Mouse (Mus musculus) hindbrain, embryonic 10.5 days (tissue): ENCODE results near the gene Cdk14. TPM values are rescaled to one million over a fixed set of nuclear protein-coding genes. Genes with fewer than 3 reads are reported as not detected.
A peak's percentile ranks its signal among the peaks of the same experiment; 100 is the strongest.
"Not testable (repeated sequence)": the region's sequence is repeated elsewhere in the genome, so short reads cannot be mapped to it uniquely, and the experiment has no call there.

ENCODE experiments used
- DNase-seq: peaks from one replicate; pipeline ENCODE4 v3.0.0-alpha.2; 2017; ENCODE audit warnings: low spot score
- H3K27ac ChIP-seq: fragments of 300-500 bp; sonication (generic); 2 replicates; pipeline ENCODE4 v1.5.1; 2016; ENCODE audit warnings: mild to moderate bottlenecking, moderate library complexity
- H3K27me3 ChIP-seq: fragments of 300-500 bp; sonication (generic); 2 replicates; pipeline ENCODE4 v1.6.1; 2016; ENCODE audit warnings: mild to moderate bottlenecking; ENCODE audit not compliant: poor library complexity, insufficient read depth, severe bottlenecking
- H3K36me3 ChIP-seq: fragments of 300-500 bp; sonication (generic); 2 replicates; pipeline ENCODE4 v1.6.1; 2016; ENCODE audit warnings: mild to moderate bottlenecking, moderate library complexity
- H3K4me1 ChIP-seq: fragments of 300-500 bp; sonication (generic); replicated peaks from 2 replicates; pipeline ENCODE4 v1.6.1; 2016; ENCODE audit warnings: mild to moderate bottlenecking
- H3K4me3 ChIP-seq: fragments of 300-500 bp; sonication (generic); 2 replicates; pipeline ENCODE4 v1.5.1; 2016; ENCODE audit warnings: mild to moderate bottlenecking, moderate library complexity
- H3K9me3 ChIP-seq: fragments of 300-500 bp; sonication (generic); 2 replicates; pipeline ENCODE4 v1.6.1; 2016; ENCODE audit warnings: mild to moderate bottlenecking, moderate library complexity
- WGBS: fragments of 180-500 bp; shearing (Covaris S2); methylation state at CpG from one replicate; pipeline ENCODE4 v1.1.7; 2016; 5-methylcytosine and 5-hydroxymethylcytosine counted together
- polyA plus RNA-seq: library from polyadenylated mRNA; unstranded; fragments of >200 nt; fragmentation: Nextera tagmentation; extraction: Ambion mirVana; gene quantifications from 2 replicates; pipeline ENCODE4 v1.2.1, GENCODE M21; 2016

The Cdk14 gene
- polyA plus RNA-seq, 1 experiment from 2014 or later = 19.0 TPM

DNA sequence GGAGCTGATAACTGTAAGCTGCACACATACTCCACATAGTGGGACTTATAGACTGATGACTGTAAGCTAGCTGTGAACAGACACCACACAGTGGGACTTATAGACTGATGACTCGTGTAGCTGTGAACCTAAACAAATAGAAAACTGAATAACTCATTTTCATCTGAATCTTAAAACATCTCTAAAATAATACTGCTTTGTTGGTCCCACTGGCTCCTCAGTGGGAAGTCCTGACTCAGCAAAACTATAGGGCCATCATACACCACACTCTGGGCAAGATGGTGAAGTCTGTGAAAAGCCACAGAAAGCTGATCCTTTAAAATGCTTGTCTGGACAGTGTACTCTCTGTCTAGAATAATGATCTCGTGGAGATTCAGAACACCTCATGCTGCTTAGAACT lies 464.7 kb downstream of the Cdk14 start:
- no peaks in the 10 kb centered on the region for H3K36me3 ChIP-seq
- H3K4me3 ChIP-seq = no peak overlapping the region
- H3K27ac ChIP-seq = no peak overlapping the region
- WGBS = 81% methylated on average over 2 of the region's 2 CpGs
- no peaks in the 10 kb centered on the region for H3K9me3 ChIP-seq
- peaks cover 8% of the 10 kb centered on the region for H3K4me1 ChIP-seq
- DNase-seq = no peak
- H3K27me3 ChIP-seq = no peaks in the 10 kb centered on the region

DNA sequence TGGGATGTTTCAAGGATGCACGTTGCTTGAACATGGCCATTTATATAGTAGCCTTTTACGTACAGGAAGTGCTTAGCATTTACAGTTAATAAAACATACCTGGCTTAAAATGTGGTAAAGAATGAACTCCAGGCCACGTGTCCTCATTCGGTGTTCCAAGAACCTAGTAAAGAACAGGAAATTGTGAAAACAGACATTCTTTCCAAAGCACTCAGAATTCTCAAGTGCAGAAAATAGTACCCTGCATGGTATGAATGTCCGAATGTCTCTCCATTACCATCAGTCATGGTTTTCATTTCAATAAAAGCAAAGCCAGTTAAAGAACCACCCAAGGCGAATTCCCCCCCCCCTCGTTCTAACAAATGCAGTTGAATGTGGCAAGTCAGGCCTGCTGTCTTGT lies 470.7 kb downstream of the Cdk14 start:
- DNase-seq = no peak
- Histone ChIP-seq H3K36me3 (no peaks in the 10 kb centered on the region), H3K9me3 (no peaks in the 10 kb centered on the region), H3K4me1 (peaks cover 8% of the 10 kb centered on the region; the same call in 1 of the 2 replicates), H3K27ac (no peak overlapping the region), H3K4me3 (no peak overlapping the region), H3K27me3 (no peaks in the 10 kb centered on the region)
- WGBS = 83% methylated on average over 7 of the region's 7 CpGs

DNA sequence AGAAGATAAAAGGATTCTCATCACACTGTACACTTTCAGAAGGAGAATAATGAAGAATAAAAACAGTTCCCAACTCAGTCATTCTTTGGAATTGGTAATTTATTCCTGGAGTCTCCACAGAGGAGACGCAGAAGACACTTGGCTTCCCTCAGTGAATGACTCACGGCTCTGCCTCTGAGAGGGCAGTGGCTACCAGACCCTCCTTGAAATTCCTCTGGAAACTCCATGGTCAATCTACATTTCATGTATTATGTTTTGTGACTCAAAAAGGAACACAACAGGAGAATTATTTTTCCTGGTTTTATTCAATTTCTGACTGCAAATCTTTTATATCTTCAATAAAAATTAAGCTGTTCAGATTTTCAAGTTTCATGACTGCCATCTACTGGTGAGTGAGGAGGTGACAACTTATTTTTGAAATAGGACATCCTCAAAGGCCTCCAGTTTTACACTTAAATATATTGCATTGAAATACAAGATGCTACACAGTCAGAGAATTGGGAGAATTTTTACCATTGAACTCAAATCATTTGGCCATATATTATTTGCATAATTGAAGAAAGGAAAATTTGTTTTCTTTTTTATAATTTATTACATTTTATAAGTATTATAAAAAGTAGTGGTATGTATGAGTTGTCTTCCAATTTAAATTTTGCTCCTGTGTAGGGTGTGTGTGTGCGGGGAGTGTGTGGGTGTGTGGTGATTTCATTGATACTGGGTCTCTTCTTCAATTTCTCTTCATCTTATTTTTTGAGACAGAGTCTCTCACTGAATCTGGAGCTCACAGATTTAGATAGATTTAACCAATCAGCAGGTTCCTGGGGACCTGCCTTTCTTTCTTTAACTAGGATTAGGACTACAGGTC lies 471.8 kb downstream of the Cdk14 start:
- Histone ChIP-seq H3K27me3 (no peaks in the 10 kb centered on the region), H3K4me1 (peaks cover 8% of the 10 kb centered on the region; the same call in 1 of the 2 replicates), H3K9me3 (no peaks in the 10 kb centered on the region), H3K4me3 (no peak overlapping the region), H3K36me3 (no peaks in the 10 kb centered on the region), H3K27ac (no peak overlapping the region)
- no peak for DNase-seq
- WGBS = 70% methylated on average over 3 of the region's 3 CpGs

DNA sequence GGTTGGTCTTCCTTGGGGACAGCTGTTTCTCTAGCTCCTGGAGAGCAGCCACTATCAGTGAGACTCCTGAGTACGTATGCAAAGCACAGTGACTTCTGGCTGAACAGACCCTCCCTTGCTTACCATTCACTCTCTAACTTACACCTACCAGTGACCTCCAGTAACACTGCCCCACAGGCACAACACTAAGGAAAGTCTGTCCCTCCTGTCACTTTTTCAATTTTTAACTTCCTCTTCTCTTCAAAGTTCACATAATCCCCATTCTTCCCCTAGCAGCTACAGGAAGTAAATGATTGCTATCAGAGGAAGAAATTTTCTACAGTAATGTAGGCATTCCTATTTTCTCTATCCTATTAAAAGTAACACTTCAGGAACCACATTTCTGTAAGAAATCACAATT lies 485.0 kb downstream of the Cdk14 start:
- Histone ChIP-seq H3K4me3 (no peak overlapping the region), H3K9me3 (no peaks in the 10 kb centered on the region), H3K4me1 (no peaks in the 10 kb centered on the region), H3K36me3 (no peaks in the 10 kb centered on the region), H3K27ac (no peak overlapping the region), H3K27me3 (no peaks in the 10 kb centered on the region)
- WGBS = 52% methylated on average over 1 of the region's 1 CpGs
- no peak for DNase-seq

DNA sequence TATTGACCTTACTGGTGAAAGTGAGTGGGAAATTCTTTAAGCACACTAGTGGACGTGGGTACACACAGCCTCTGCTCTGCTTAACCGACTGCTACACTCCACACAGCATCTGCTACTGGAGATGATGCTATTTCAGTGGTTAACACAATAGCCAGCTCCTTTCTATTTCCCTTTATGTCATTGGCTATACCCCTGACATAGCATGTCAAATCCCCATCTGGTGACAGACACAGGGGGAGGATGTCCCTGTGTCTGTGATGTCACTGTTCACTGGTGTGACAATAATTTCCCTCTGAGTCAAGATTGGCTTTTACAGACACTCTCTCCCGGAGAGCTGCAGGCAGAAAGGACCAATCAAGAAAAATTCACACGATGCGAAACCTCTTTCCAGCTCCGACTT lies 485.6 kb downstream of the Cdk14 start:
- Histone ChIP-seq H3K36me3 (no peaks in the 10 kb centered on the region), H3K9me3 (no peaks in the 10 kb centered on the region), H3K27me3 (no peaks in the 10 kb centered on the region), H3K27ac (no peak overlapping the region), H3K4me1 (no peaks in the 10 kb centered on the region), H3K4me3 (no peak overlapping the region)
- 85% methylated on average over 6 of the region's 6 CpGs for WGBS
- DNase-seq = no peak

DNA sequence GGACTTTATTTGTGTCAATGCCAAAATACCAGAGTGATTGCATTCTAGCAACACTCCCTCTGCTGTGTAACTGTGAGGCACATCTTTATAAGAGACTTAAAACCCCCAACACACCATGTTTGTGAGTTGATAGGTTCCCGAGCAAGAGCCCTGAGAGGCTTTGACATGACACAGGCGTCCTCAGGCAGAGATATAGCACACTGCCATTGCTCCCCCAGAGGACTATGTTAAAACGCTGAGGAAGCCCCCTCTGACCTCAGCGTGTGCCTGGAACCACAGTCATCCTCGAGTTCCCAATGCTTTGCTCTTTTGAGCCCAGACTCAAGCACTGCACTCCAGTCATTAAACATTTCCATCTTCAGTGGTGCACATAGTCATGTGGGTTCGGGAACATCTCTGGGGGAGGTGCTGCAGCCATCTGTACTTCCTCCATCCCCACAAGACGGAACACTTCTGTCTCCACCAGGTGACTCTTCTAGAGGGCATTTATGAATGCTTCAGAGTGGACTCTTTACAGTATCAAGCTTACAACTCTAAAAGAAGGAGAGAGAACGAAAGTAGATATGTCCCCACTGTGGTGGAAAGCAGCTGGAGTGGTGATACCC lies 488.5 kb downstream of the Cdk14 start:
- Histone ChIP-seq H3K27ac (no peak overlapping the region), H3K36me3 (no peaks in the 10 kb centered on the region), H3K27me3 (no peaks in the 10 kb centered on the region), H3K9me3 (no peaks in the 10 kb centered on the region), H3K4me3 (no peak overlapping the region), H3K4me1 (no peaks in the 10 kb centered on the region)
- WGBS = 80% methylated on average over 8 of the region's 8 CpGs
- DNase-seq = no peak

DNA sequence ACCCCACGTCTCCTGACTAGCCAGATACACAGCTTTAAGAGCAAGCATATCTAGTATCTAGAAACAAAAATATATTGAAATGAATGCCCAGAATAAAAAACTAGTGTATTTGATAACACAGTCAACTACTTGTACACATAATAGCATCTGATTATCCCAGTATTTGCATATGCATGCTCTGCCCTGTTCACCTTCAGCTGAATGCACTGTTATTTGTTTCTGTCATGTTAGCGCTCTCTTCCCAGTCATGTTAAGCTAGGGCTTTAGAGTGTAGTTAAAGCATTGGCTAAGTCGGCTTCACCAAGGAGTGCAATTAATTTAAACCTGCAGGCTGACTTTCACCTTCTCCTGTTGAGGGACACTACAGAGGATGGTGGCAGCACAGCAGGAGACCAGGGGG lies 490.5 kb downstream of the Cdk14 start:
- no peaks in the 10 kb centered on the region for H3K9me3 ChIP-seq
- 81% methylated on average over 3 of the region's 3 CpGs for WGBS
- no peaks in the 10 kb centered on the region for H3K36me3 ChIP-seq
- no peak overlapping the region for H3K4me3 ChIP-seq
- no peaks in the 10 kb centered on the region for H3K27me3 ChIP-seq
- no peak for DNase-seq
- H3K27ac ChIP-seq = no peak overlapping the region
- H3K4me1 ChIP-seq = no peaks in the 10 kb centered on the region

DNA sequence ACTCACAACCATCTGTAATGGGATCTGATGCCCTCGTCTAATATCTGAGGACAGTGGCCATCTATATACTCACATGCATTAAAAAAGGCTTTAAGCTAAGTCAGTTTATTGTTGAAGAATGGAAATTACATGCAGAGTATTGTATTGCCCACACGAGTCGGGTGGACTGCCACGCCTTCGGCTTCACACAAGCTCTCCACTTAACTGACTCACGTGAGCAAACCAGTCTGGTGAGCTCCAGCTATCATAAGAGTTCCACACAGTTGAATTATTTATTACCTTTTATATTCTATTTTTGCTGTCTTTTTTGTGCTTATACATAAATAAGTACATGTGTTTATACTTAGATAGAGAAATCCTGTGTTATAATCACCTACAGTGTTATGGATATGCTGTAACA lies 495.2 kb downstream of the Cdk14 start:
- WGBS = 87% methylated on average over 6 of the region's 6 CpGs

DNA sequence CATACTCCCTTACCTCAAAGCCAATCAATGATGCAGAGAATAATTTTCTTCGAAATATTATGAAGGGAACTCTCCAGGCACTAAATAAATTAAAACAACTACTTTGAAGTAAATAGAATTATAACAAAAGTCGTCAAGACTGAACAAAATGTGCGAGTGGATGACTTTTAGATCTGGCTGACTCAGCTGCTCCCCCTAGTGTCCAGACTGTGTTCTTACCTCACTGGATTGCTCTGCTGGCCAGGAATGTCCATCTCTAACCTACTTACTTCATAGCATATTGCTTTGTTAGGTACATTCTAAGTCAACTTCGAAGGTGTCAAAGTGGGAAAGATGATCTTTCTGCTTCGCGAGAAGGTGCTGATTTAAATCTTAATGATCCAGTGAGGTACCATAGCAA lies 501.7 kb downstream of the Cdk14 start:
- DNase-seq = peak; percentile 57
- Histone ChIP-seq H3K27ac (no peak overlapping the region), H3K27me3 (no peaks in the 10 kb centered on the region), H3K4me1 (no peaks in the 10 kb centered on the region), H3K9me3 (no peaks in the 10 kb centered on the region), H3K36me3 (no peaks in the 10 kb centered on the region), H3K4me3 (no peak overlapping the region)
- WGBS = 17% methylated on average over 6 of the region's 6 CpGs

More for the DNA sequence above, 495.2 kb downstream of the Cdk14 start:
- Histone ChIP-seq H3K4me3 (no peak overlapping the region), H3K27ac (no peak overlapping the region), H3K9me3 (no peaks in the 10 kb centered on the region), H3K4me1 (no peaks in the 10 kb centered on the region), H3K27me3 (no peaks in the 10 kb centered on the region), H3K36me3 (no peaks in the 10 kb centered on the region)
- DNase-seq = no peak

DNA sequence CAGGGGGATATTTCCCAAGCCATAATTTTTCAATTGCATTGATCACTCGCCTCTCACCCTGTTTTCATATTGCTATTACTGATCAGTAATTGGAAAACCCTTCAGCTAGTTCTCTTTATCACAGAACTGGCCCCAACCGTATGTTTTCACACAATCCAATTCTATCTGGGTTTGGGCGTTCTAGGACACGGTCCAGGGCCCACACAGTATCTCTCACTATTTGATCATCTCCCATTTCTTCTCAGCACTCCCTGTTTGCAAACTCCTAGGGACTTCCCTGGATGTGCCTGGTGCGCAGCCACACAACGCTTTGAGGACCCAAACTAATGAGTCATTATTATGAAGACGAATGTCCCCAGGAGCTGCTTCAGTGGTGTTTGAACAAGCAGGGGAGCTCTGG lies 502.4 kb downstream of the Cdk14 start:
- 85% methylated on average over 7 of the region's 7 CpGs for WGBS

DNA sequence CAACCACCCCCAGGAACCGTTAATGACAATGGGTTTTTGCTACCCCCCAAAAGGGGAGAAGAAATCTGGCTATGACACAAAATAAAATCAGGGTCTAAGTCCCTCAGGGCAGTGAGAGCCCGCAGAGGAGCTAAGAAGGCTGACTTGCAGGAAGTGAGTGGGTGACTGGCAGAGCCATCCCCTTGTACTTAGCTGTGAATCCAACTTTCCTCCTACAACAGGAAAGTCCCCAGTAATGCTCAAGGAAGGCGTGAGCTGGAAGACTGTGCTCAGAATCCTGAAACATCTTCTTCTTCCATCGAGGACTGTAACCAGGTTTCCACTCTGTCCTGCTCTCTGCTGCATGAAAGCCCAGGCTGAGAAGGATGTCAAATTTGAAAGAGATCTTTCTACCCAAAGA lies 502.8 kb downstream of the Cdk14 start:
- Histone ChIP-seq H3K36me3 (no peaks in the 10 kb centered on the region), H3K9me3 (no peaks in the 10 kb centered on the region), H3K4me1 (no peaks in the 10 kb centered on the region), H3K27ac (no peak overlapping the region), H3K4me3 (no peak overlapping the region), H3K27me3 (no peaks in the 10 kb centered on the region)
- DNase-seq = no peak
- WGBS = 78% methylated on average over 4 of the region's 4 CpGs

More for the DNA sequence above, 502.4 kb downstream of the Cdk14 start:
- DNase-seq = no peak
- Histone ChIP-seq H3K27me3 (no peaks in the 10 kb centered on the region), H3K36me3 (no peaks in the 10 kb centered on the region), H3K27ac (no peak overlapping the region), H3K4me1 (no peaks in the 10 kb centered on the region), H3K9me3 (no peaks in the 10 kb centered on the region), H3K4me3 (no peak overlapping the region)

DNA sequence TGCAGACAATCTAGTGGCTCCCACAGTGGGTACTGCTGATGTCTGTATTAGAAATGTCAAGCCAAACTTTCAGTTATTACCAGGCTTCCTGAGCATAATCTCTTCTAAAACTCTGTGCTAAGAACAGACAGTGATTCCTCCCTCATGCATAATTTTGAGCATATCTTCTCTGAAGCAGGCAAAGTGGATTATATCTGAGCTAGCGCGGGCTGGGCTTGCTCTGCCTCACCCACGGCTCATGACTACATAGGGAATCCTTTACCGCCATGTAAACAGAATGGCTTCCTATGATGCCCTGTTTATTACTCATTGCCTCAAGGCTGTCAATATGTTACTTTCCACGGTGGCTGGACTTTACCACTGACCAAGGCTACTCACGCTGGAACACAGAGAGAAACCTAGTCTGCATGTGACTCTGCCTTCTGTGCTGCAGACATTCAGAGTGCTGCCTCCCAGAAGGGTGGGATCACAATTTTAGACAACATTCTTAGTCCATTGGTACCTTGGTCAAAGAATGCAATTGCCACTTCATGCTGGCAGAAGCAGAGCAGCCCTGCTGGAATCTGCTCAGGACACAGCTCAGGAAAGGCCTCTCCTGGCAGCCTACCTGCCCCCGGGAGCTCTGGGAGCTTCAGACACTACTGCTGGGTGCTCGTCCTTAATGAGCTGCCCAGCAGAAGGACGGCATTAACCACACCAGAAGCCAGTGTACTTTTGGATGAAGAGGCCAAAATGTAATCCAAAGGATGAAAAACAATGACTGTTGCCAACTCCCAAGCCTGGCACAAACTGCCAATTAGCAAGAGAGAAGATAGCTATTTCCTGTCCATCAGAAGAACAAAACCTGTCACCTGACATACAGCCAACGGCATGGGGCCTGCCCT lies 503.5 kb downstream of the Cdk14 start:
- Histone ChIP-seq H3K36me3 (no peaks in the 10 kb centered on the region), H3K4me1 (peaks cover 6% of the 10 kb centered on the region; the same call in 1 of the 2 replicates), H3K9me3 (no peaks in the 10 kb centered on the region), H3K27ac (no peak overlapping the region), H3K27me3 (no peaks in the 10 kb centered on the region), H3K4me3 (no peak overlapping the region)
- WGBS = 91% methylated on average over 10 of the region's 10 CpGs
- no peak for DNase-seq

DNA sequence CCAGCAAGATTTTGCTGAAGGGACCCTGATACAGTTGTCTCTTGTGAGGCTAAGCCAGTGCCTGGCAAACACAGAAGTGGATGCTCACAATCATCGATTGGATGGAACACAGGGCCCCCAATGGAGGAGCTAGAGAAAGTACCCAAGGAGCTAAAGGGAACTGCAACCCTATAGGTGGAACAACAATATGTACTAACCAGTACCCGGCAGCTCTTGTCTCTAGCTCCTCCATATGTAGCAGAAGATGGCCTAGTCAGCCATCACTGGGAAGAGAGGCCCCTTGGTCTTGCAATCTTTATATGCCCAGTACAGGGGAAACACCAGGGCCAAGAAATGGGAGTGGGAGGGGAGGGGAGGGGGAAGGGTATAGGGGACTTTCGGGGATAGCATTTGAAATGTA lies 515.2 kb downstream of the Cdk14 start:
- H3K4me3 ChIP-seq, H3K36me3 ChIP-seq, H3K27ac ChIP-seq, DNase-seq, H3K27me3 ChIP-seq, H3K9me3 ChIP-seq, H3K4me1 ChIP-seq: not testable (repeated sequence)
- 82% methylated on average over 3 of the region's 3 CpGs for WGBS
